Mouse (Mus musculus) thymus, adult 2 months (tissue): ENCODE measurements around the gene Rsrc2. TPM values are rescaled to one million over a fixed set of nuclear protein-coding genes. Genes with fewer than 3 reads are reported as not detected.

Experiments
- DNase-seq: peaks from one replicate; pipeline ENCODE4 v3.0.0; 2021
- H3K27ac ChIP-seq: fragments of 200-500 bp; 2 replicates; pipeline ENCODE4 v1.5.1; 2012; ENCODE audit warnings: low read length, control low read depth; ENCODE audit not compliant: control insufficient read depth, insufficient read depth
- H3K27me3 ChIP-seq: fragments of 200-500 bp; 2 replicates; pipeline ENCODE4 v1.6.1; 2012; ENCODE audit warnings: mild to moderate bottlenecking, low read length, moderate library complexity, mixed read lengths; ENCODE audit not compliant: control insufficient read depth, insufficient read depth
- H3K36me3 ChIP-seq: fragments of 200-500 bp; 2 replicates; pipeline ENCODE4 v1.6.1; 2012; ENCODE audit warnings: mild to moderate bottlenecking, low read length, moderate library complexity; ENCODE audit not compliant: control insufficient read depth, insufficient read depth
- H3K4me1 ChIP-seq: fragments of 200-500 bp; replicated peaks from 2 replicates; pipeline ENCODE4 v1.6.1; 2012; ENCODE audit warnings: low read length; ENCODE audit not compliant: control insufficient read depth, insufficient read depth
- H3K4me3 ChIP-seq: fragments of 200-500 bp; 2 replicates; pipeline ENCODE4 v1.5.1; 2012; ENCODE audit warnings: mild to moderate bottlenecking, low read length, control low read depth, moderate library complexity; ENCODE audit not compliant: control insufficient read depth, insufficient read depth
- CTCF ChIP-seq: fragments of 200-500 bp; IDR thresholded peaks from 2 replicates; pipeline ENCODE4 v1.5.1; 2012; ENCODE audit warnings: mild to moderate bottlenecking, control low read depth, low read length, moderate library complexity, borderline replicate concordance; ENCODE audit not compliant: control insufficient read depth, poor library complexity, insufficient read depth; ENCODE audit errors: extremely low read depth
- POLR2A ChIP-seq: fragments of 200-500 bp; IDR thresholded peaks from 2 replicates; pipeline ENCODE4 v1.6.1; 2012; ENCODE audit warnings: mild to moderate bottlenecking, low read length, control low read depth, moderate library complexity; ENCODE audit not compliant: control insufficient read depth, poor library complexity, insufficient read depth; ENCODE audit errors: extremely low read depth
- WGBS: fragments of 180-500 bp; shearing (Covaris S2); methylation state at CpG from one replicate; pipeline ENCODE4 v1.1.7; 2018; 5-methylcytosine and 5-hydroxymethylcytosine counted together
- polyA plus RNA-seq: library from polyadenylated mRNA; depleted of rRNA; stranded (reverse); fragments of >200 nt; gene quantifications from 2 replicates; pipeline ENCODE4 v1.2.3, GENCODE M21; 2012; rRNA removed

Gene Rsrc2
- polyA plus RNA-seq, 1 experiment: 22.6 TPM

- H3K27ac ChIP-seq: no peak overlapping the region
- no peak overlapping the region for H3K4me3 ChIP-seq
- peaks cover 19% of the 10 kb centered on the region for H3K4me1 ChIP-seq
- 2% methylated on average over 6 of the region's 6 CpGs for WGBS
- TF ChIP-seq CTCF: no peak
- TF ChIP-seq POLR2A: no peak
- H3K36me3 ChIP-seq: no peaks in the 10 kb centered on the region
- no peaks in the 10 kb centered on the region for H3K27me3 ChIP-seq
- DNase-seq: peak; percentile 42
Observed at GRCm38 (mm10) chr5:123683043-123683376, 66.2 kb downstream of the Rsrc2 start.

- Histone ChIP-seq H3K4me1 (peaks cover 19% of the 10 kb centered on the region), H3K36me3 (no peaks in the 10 kb centered on the region), H3K4me3 (no peak overlapping the region), H3K27ac (no peak overlapping the region), H3K27me3 (no peaks in the 10 kb centered on the region)
- DNase-seq: peak; percentile 30
- TF ChIP-seq POLR2A (no peak), CTCF (no peak)
- WGBS: 3% methylated on average over 4 of the region's 4 CpGs
Observed at GRCm38 (mm10) chr5:123682372-123682771, 66.8 kb downstream of the Rsrc2 start.

GRCm38 (mm10) chr5:123679546-123680263, 69.5 kb downstream of the Rsrc2 start:
- Histone ChIP-seq H3K4me3 (no peak overlapping the region), H3K4me1 (peaks cover 17% of the 10 kb centered on the region), H3K27ac (no peak overlapping the region), H3K27me3 (no peaks in the 10 kb centered on the region), H3K36me3 (no peaks in the 10 kb centered on the region)
- WGBS: 91% methylated on average over 5 of the region's 5 CpGs
- TF ChIP-seq CTCF (no peak), POLR2A (no peak)
- no peak for DNase-seq

GRCm38 (mm10) chr5:123679106-123679505, 70.1 kb downstream of the Rsrc2 start:
- no peaks in the 10 kb centered on the region for H3K27me3 ChIP-seq
- WGBS: 63% methylated on average over 3 of the region's 3 CpGs
- peaks cover 13% of the 10 kb centered on the region for H3K4me1 ChIP-seq
- no peaks in the 10 kb centered on the region for H3K36me3 ChIP-seq
- DNase-seq: no peak
- no peak overlapping the region for H3K27ac ChIP-seq
- TF ChIP-seq CTCF (no peak), POLR2A (no peak)
- H3K4me3 ChIP-seq: no peak overlapping the region

Other genes with a start within 250 kb of the Rsrc2 start
- gene B3gnt4, start 239.0 kb downstream of the Rsrc2 start, polyA plus RNA-seq: 0.28 and 0.63 TPM in 2 replicates
- gene Diablo, start 225.2 kb downstream of the Rsrc2 start, polyA plus RNA-seq: 88.1 and 104 TPM in 2 replicates
- gene Gm49027, start 223.9 kb downstream of the Rsrc2 start, polyA plus RNA-seq: 6.6 and 12.1 TPM in 2 replicates
- gene Vps33a, start 176.4 kb downstream of the Rsrc2 start, polyA plus RNA-seq: 25.2 and 26.3 TPM in 2 replicates
- gene Clip1, start 64.8 kb downstream of the Rsrc2 start, polyA plus RNA-seq: 17.1 and 17.6 TPM in 2 replicates
- 71.5 and 78.8 TPM in 2 replicates for gene Zcchc8, start 28.3 kb downstream of the Rsrc2 start, polyA plus RNA-seq
- gene Kntc1, start 302 bp upstream of the Rsrc2 start, polyA plus RNA-seq: 12.6 and 16.0 TPM in 2 replicates
- 2.7 and 3.0 TPM in 2 replicates for gene Hcar2, start 116.1 kb upstream of the Rsrc2 start, polyA plus RNA-seq
- 3.1 and 4.7 TPM in 2 replicates for gene Hcar1, start 130.6 kb upstream of the Rsrc2 start, polyA plus RNA-seq
- 9.7 and 11.8 TPM in 2 replicates for gene Denr, start 157.8 kb upstream of the Rsrc2 start, polyA plus RNA-seq
- gene Gm43518, start 178.0 kb upstream of the Rsrc2 start, polyA plus RNA-seq: 0.42 and 0.62 TPM in 2 replicates
- gene Ccdc62, start 181.3 kb upstream of the Rsrc2 start, polyA plus RNA-seq: 2.3 and 3.8 TPM in 2 replicates
- 12.5 and 13.8 TPM in 2 replicates for gene Hip1r, start 224.2 kb upstream of the Rsrc2 start, polyA plus RNA-seq